Mouse (Mus musculus): ENCODE measurements around the gene F2r.

GRCm38 (mm10) chr13:95640408-95640807 lies 22.1 kb upstream of the F2r start:
- TF ChIP-seq CTCF (IDR thresholded peaks at IDR 0.05; ENCODE audit: low read depth), result no peak
- no peak for TF ChIP-seq EP300 (optimal IDR thresholded peaks at IDR 0.05)
